Mouse (Mus musculus) limb, embryonic 13.5 days (tissue): Measurements from ENCODE around the gene Ebf1. TPM values are rescaled to one million over a fixed set of nuclear protein-coding genes. Genes with fewer than 3 reads are reported as not detected.

Source experiments
- ATAC-seq: fragments of 200-750 bp; cut with Nextera tagmentation; 2 replicates; pipeline ENCODE4 v1.8.0; 2017; ENCODE audit warnings: low read depth, moderate number of reproducible peaks, moderate TSS enrichment; ENCODE audit not compliant: low FRiP score
- H3K27ac ChIP-seq: fragments of 300-500 bp; sonication (generic); 2 replicates; pipeline ENCODE4 v1.5.1; 2015; ENCODE audit warnings: inconsistent platforms, mild to moderate bottlenecking, moderate library complexity
- H3K27me3 ChIP-seq: fragments of 300-500 bp; sonication (generic); 2 replicates; pipeline ENCODE4 v1.6.1; 2015; ENCODE audit warnings: mild to moderate bottlenecking, inconsistent platforms
- H3K36me3 ChIP-seq: fragments of 300-500 bp; sonication (generic); 2 replicates; pipeline ENCODE4 v1.6.1; 2015; ENCODE audit warnings: inconsistent platforms, mild to moderate bottlenecking, moderate library complexity
- H3K4me1 ChIP-seq: fragments of 300-500 bp; sonication (generic); 2 replicates; pipeline ENCODE4 v1.6.1; 2015; ENCODE audit warnings: inconsistent platforms
- H3K4me2 ChIP-seq: fragments of 300-500 bp; sonication (generic); replicated peaks from 2 replicates; pipeline ENCODE4 v1.6.1; 2015; ENCODE audit warnings: inconsistent platforms, mild to moderate bottlenecking, moderate library complexity
- H3K4me3 ChIP-seq: fragments of 300-500 bp; sonication (generic); 2 replicates; pipeline ENCODE4 v1.5.1; 2015; ENCODE audit warnings: moderate library complexity, mild to moderate bottlenecking, inconsistent platforms
- H3K9ac ChIP-seq: fragments of 300-500 bp; sonication (generic); 2 replicates; pipeline ENCODE4 v1.6.1; 2015; ENCODE audit warnings: mild to moderate bottlenecking, inconsistent platforms
- H3K9me3 ChIP-seq: fragments of 300-500 bp; sonication (generic); 2 replicates; pipeline ENCODE4 v1.6.1; 2016; ENCODE audit warnings: inconsistent platforms
- WGBS: fragments of 180-500 bp; shearing (Covaris S2); methylation state at CpG from one replicate; pipeline ENCODE4 v1.1.7; 2015; 5-methylcytosine and 5-hydroxymethylcytosine counted together
- polyA plus RNA-seq: library from polyadenylated mRNA; unstranded; fragments of >200 nt; fragmentation: Nextera tagmentation; extraction: Ambion mirVana; gene quantifications from 2 replicates; pipeline ENCODE4 v1.2.1, GENCODE M21; 2015

Gene Ebf1
- polyA plus RNA-seq, 1 experiment from 2014 or later: 103 TPM

- ATAC-seq: no peak
- no peak overlapping the region for H3K4me3 ChIP-seq
- H3K9me3 ChIP-seq: no peaks in the 10 kb centered on the region
- H3K4me1 ChIP-seq: peaks cover 28% of the 10 kb centered on the region
- H3K27ac ChIP-seq: 0 out of 2 replicates have a peak overlapping the region, but pooled peaks have one; percentile 6
- 56% methylated on average over 14 of the region's 14 CpGs for WGBS
- no peak overlapping the region for H3K9ac ChIP-seq
- no peaks in the 10 kb centered on the region for H3K36me3 ChIP-seq
- no peak overlapping the region for H3K4me2 ChIP-seq
- peaks cover 3% of the 10 kb centered on the region; the same call in 1 of the 2 replicates for H3K27me3 ChIP-seq
These were observed 224.3 kb downstream of the Ebf1 start for GRCm38 (mm10) chr11:44841127-44842056.

GRCm38 (mm10) chr11:44851874-44852273 is 234.8 kb downstream of the Ebf1 start:
- Histone ChIP-seq H3K9ac (no peak overlapping the region), H3K9me3 (no peaks in the 10 kb centered on the region), H3K27ac (peak overlapping the region; percentile 35; the same call in 1 of the 2 replicates), H3K4me1 (peaks cover 7% of the 10 kb centered on the region; the same call in 1 of the 2 replicates), H3K27me3 (no peaks in the 10 kb centered on the region), H3K4me2 (no peak overlapping the region), H3K4me3 (no peak overlapping the region), H3K36me3 (no peaks in the 10 kb centered on the region)
- ATAC-seq: no peak
- 88% methylated on average over 3 of the region's 3 CpGs for WGBS

- Histone ChIP-seq H3K4me2 (no peak overlapping the region), H3K9me3 (no peaks in the 10 kb centered on the region), H3K27ac (no peak overlapping the region), H3K4me3 (no peak overlapping the region), H3K4me1 (peaks cover 7% of the 10 kb centered on the region; the same call in 1 of the 2 replicates), H3K9ac (no peak overlapping the region), H3K27me3 (no peaks in the 10 kb centered on the region), H3K36me3 (no peaks in the 10 kb centered on the region)
- 87% methylated on average over 10 of the region's 10 CpGs for WGBS
- ATAC-seq: no peak
These were observed 235.8 kb downstream of the Ebf1 start for GRCm38 (mm10) chr11:44852921-44853320.

- H3K27ac ChIP-seq: no peak overlapping the region
- H3K9me3 ChIP-seq: no peaks in the 10 kb centered on the region
- H3K36me3 ChIP-seq: no peaks in the 10 kb centered on the region
- 0 out of 2 replicates have a peak, but pooled peaks cover 7% of the 10 kb centered on the region for H3K4me1 ChIP-seq
- H3K4me3 ChIP-seq: no peak overlapping the region
- H3K9ac ChIP-seq: no peak overlapping the region
- no peaks in the 10 kb centered on the region for H3K27me3 ChIP-seq
- no peak overlapping the region for H3K4me2 ChIP-seq
- ATAC-seq: no peak
- 89% methylated on average over 7 of the region's 7 CpGs for WGBS
These were observed 237.4 kb downstream of the Ebf1 start for GRCm38 (mm10) chr11:44854496-44854895.

- Histone ChIP-seq H3K36me3 (no peaks in the 10 kb centered on the region), H3K4me2 (no peak overlapping the region), H3K4me1 (peaks cover 23% of the 10 kb centered on the region), H3K27ac (no peak overlapping the region), H3K9ac (no peak overlapping the region), H3K27me3 (no peaks in the 10 kb centered on the region), H3K9me3 (no peaks in the 10 kb centered on the region), H3K4me3 (no peak overlapping the region)
- no peak for ATAC-seq
- WGBS: 87% methylated on average over 5 of the region's 5 CpGs
These were observed 244.0 kb downstream of the Ebf1 start for GRCm38 (mm10) chr11:44861108-44861507.

- no peaks in the 10 kb centered on the region for H3K27me3 ChIP-seq
- no peak overlapping the region for H3K4me3 ChIP-seq
- no peak overlapping the region for H3K9ac ChIP-seq
- ATAC-seq: no peak
- peaks cover 34% of the 10 kb centered on the region for H3K4me1 ChIP-seq
- no peaks in the 10 kb centered on the region for H3K36me3 ChIP-seq
- WGBS: 53% methylated on average over 8 of the region's 8 CpGs
- H3K4me2 ChIP-seq: no peak overlapping the region
- H3K27ac ChIP-seq: no peak overlapping the region
- no peaks in the 10 kb centered on the region for H3K9me3 ChIP-seq
These were observed 246.8 kb downstream of the Ebf1 start for GRCm38 (mm10) chr11:44863910-44864309.

GRCm38 (mm10) chr11:44866476-44867149 is 249.5 kb downstream of the Ebf1 start:
- ATAC-seq: no peak
- Histone ChIP-seq H3K4me2 (no peak overlapping the region), H3K27me3 (no peaks in the 10 kb centered on the region), H3K36me3 (peaks cover 7% of the 10 kb centered on the region; the same call in 1 of the 2 replicates), H3K4me3 (no peak overlapping the region), H3K27ac (no peak overlapping the region), H3K9me3 (no peaks in the 10 kb centered on the region), H3K9ac (no peak overlapping the region), H3K4me1 (peaks cover 39% of the 10 kb centered on the region)
- 68% methylated on average over 14 of the region's 14 CpGs for WGBS

- no peak for ATAC-seq
- Histone ChIP-seq H3K27me3 (no peaks in the 10 kb centered on the region), H3K4me1 (peaks cover 39% of the 10 kb centered on the region), H3K4me2 (no peak overlapping the region), H3K27ac (no peak overlapping the region), H3K9ac (no peak overlapping the region), H3K4me3 (no peak overlapping the region), H3K36me3 (peaks cover 7% of the 10 kb centered on the region; the same call in 1 of the 2 replicates), H3K9me3 (no peaks in the 10 kb centered on the region)
- WGBS: 80% methylated on average over 4 of the region's 4 CpGs
These were observed 250.3 kb downstream of the Ebf1 start for GRCm38 (mm10) chr11:44867433-44867832.

GRCm38 (mm10) chr11:44873876-44874275 is 256.8 kb downstream of the Ebf1 start:
- H3K36me3 ChIP-seq: peaks cover 11% of the 10 kb centered on the region; the same call in 1 of the 2 replicates
- no peak overlapping the region for H3K9ac ChIP-seq
- no peak overlapping the region for H3K4me3 ChIP-seq
- H3K27me3 ChIP-seq: no peaks in the 10 kb centered on the region
- no peak for ATAC-seq
- H3K9me3 ChIP-seq: no peaks in the 10 kb centered on the region
- no peak overlapping the region for H3K27ac ChIP-seq
- no peak overlapping the region for H3K4me2 ChIP-seq
- 72% methylated on average over 1 of the region's 1 CpGs for WGBS
- H3K4me1 ChIP-seq: peaks cover 5% of the 10 kb centered on the region; the same call in 1 of the 2 replicates

- ATAC-seq: no peak
- Histone ChIP-seq H3K4me2 (no peak overlapping the region), H3K4me3 (no peak overlapping the region), H3K27me3 (no peaks in the 10 kb centered on the region), H3K9ac (no peak overlapping the region), H3K9me3 (no peaks in the 10 kb centered on the region), H3K4me1 (no peaks in the 10 kb centered on the region), H3K27ac (no peak overlapping the region), H3K36me3 (peaks cover 8% of the 10 kb centered on the region; the same call in 1 of the 2 replicates)
- 83% methylated on average over 3 of the region's 3 CpGs for WGBS
These were observed 258.1 kb downstream of the Ebf1 start for GRCm38 (mm10) chr11:44875171-44875570.

GRCm38 (mm10) chr11:44881056-44881683 is 264.1 kb downstream of the Ebf1 start:
- Histone ChIP-seq H3K27me3 (no peaks in the 10 kb centered on the region), H3K36me3 (0 out of 2 replicates have a peak, but pooled peaks cover 5% of the 10 kb centered on the region), H3K9me3 (no peaks in the 10 kb centered on the region), H3K27ac (no peak overlapping the region), H3K4me1 (peaks cover 12% of the 10 kb centered on the region; the same call in 1 of the 2 replicates), H3K4me2 (no peak overlapping the region), H3K4me3 (no peak overlapping the region), H3K9ac (no peak overlapping the region)
- 49% methylated on average over 9 of the region's 9 CpGs for WGBS
- ATAC-seq: no peak
